Mouse (Mus musculus) CH12.LX (cell line): ENCODE measurements at regions not wholly inside any gene's neighbourhood (a gene's known extent, or its start where the extent isn't known, plus 50 kb on each side); places are given as distances from the start of the nearest gene placed in this dataset.

ENCODE experiments used
- BHLHE40 ChIP-seq: IDR thresholded peaks from 2 replicates; pipeline ENCODE4 v1.6.1; 2011; ENCODE audit warnings: mild to moderate bottlenecking, low read depth, low read length, improper control_type of control experiment
- CHD2 ChIP-seq: IDR thresholded peaks from 2 replicates; pipeline ENCODE4 v1.6.1; 2011; ENCODE audit warnings: low read length, improper control_type of control experiment
- CTCF ChIP-seq, 2 experiments: IDR thresholded peaks in 1 of 2; conservative IDR thresholded peaks in 1 of 2; 2 replicates each; pipeline ENCODE4 v1.5.1; 2011 to 2012; ENCODE audit warnings: low read depth in 2 of 2, low read length in 2 of 2, improper control_type of control experiment in 1 of 2, inconsistent platforms in 1 of 2, mild to moderate bottlenecking in 1 of 2, moderate library complexity in 1 of 2
- EP300 ChIP-seq: IDR thresholded peaks from 2 replicates; pipeline ENCODE4 v1.6.1; 2011; ENCODE audit warnings: low read length, improper control_type of control experiment
- MAZ ChIP-seq: IDR thresholded peaks from 2 replicates; pipeline ENCODE4 v1.6.1; 2012; ENCODE audit warnings: low read depth, mild to moderate bottlenecking, inconsistent platforms, low read length, improper control_type of control experiment, moderate library complexity
- ZMIZ1 ChIP-seq: IDR thresholded peaks from 2 replicates; pipeline ENCODE4 v1.6.1; 2012; ENCODE audit warnings: low read depth, mild to moderate bottlenecking, inconsistent platforms, low read length, improper control_type of control experiment

- TF ChIP-seq BHLHE40, result no peak
- TF ChIP-seq CTCF (conservative IDR thresholded peaks at IDR 0.05 in 1 of 2, IDR thresholded peaks at IDR 0.05 in 1 of 2; ENCODE audit: low read depth in 2 of 2, low read length in 2 of 2), result no peak
- TF ChIP-seq ZMIZ1, result no peak
- no peak for TF ChIP-seq MAZ
- no peak for TF ChIP-seq EP300
- TF ChIP-seq CHD2, result no peak
Observed at GRCm38 (mm10) chr13:63968623-63969022, 120.4 kb downstream of the Hsd17b3 start.
